Mouse (Mus musculus) CH12.LX (cell line): ENCODE measurements around the gene Hmga2. TPM values are rescaled to one million over a fixed set of nuclear protein-coding genes. Genes with fewer than 3 reads are reported as not detected.
"Not testable (repeated sequence)": the region's sequence is repeated elsewhere in the genome, so short reads cannot be mapped to it uniquely, and the experiment has no call there.

Experiments
- DNase-seq: peaks from one replicate; pipeline ENCODE4 v3.0.0-alpha.2; 2013; ENCODE audit errors: extremely low read depth
- H3K27ac ChIP-seq: 2 replicates; pipeline ENCODE4 v1.5.1; 2012; ENCODE audit warnings: low read depth, mild to moderate bottlenecking, control low read depth, moderate library complexity; ENCODE audit not compliant: insufficient read depth
- H3K27me3 ChIP-seq: replicated peaks from 2 replicates; pipeline ENCODE3; 2012; ENCODE audit warnings: inconsistent platforms
- H3K36me3 ChIP-seq, 2 experiments: replicated peaks in 1 of 2; 2 replicates each; pipeline versions ENCODE3 to v1.6.1; 2012; ENCODE audit warnings: inconsistent platforms in 1 of 2, low read length in 1 of 2, mild to moderate bottlenecking in 1 of 2, mixed read lengths in 1 of 2, moderate library complexity in 1 of 2; ENCODE audit not compliant: control insufficient read depth in 1 of 2, insufficient read depth in 1 of 2
- H3K4me1 ChIP-seq, 2 experiments: 2 replicates each; pipeline ENCODE4 v1.6.1; 2012; ENCODE audit warnings: inconsistent platforms in 1 of 2, moderate library complexity in 1 of 2; ENCODE audit not compliant: insufficient read depth in 2 of 2, control insufficient read depth in 1 of 2
- H3K4me2 ChIP-seq: 2 replicates; pipeline ENCODE4 v1.6.1; 2012; ENCODE audit warnings: low read depth, mild to moderate bottlenecking, control low read depth; ENCODE audit not compliant: poor library complexity, insufficient read depth, severe bottlenecking
- H3K4me3 ChIP-seq, 3 experiments: fragments of 150-350 bp in 1 of 3; sonication (generic) in 1 of 3; replicated peaks in 1 of 3; 2 replicates each; pipeline versions ENCODE3 to v1.5.1; 2011 to 2012; ENCODE audit warnings: low read depth in 2 of 3, low read length in 2 of 3, mild to moderate bottlenecking in 2 of 3, moderate library complexity in 2 of 3, control low read depth in 1 of 3, improper control_type of control experiment in 1 of 3, inconsistent platforms in 1 of 3, mixed read lengths in 1 of 3; ENCODE audit not compliant: poor library complexity in 1 of 3
- H3K79me2 ChIP-seq: replicated peaks from 2 replicates; pipeline ENCODE4 v1.6.1; 2012; ENCODE audit warnings: mild to moderate bottlenecking, moderate library complexity; ENCODE audit not compliant: control insufficient read depth, poor library complexity, insufficient read depth, severe bottlenecking; ENCODE audit errors: extremely low read depth
- H3K9ac ChIP-seq: 2 replicates; pipeline ENCODE4 v1.6.1; 2012; ENCODE audit warnings: low read depth, mild to moderate bottlenecking, control low read depth, moderate library complexity; ENCODE audit not compliant: insufficient read depth
- H3K9me3 ChIP-seq: replicated peaks from 2 replicates; pipeline ENCODE3; 2012; ENCODE audit warnings: low read length, inconsistent platforms, mixed read lengths
- CHD1 ChIP-seq: IDR thresholded peaks from 2 replicates; pipeline ENCODE4 v1.6.1; 2012; ENCODE audit warnings: low read depth, low read length, improper control_type of control experiment, inconsistent platforms
- E2F4 ChIP-seq: IDR thresholded peaks from 2 replicates; pipeline ENCODE4 v1.6.1; 2011; ENCODE audit warnings: low read depth, low read length, improper control_type of control experiment; ENCODE audit not compliant: insufficient replicate concordance
- ELF1 ChIP-seq: IDR thresholded peaks from 2 replicates; pipeline ENCODE4 v1.6.1; 2014; ENCODE audit warnings: low read depth, mild to moderate bottlenecking, inconsistent platforms, low read length, improper control_type of control experiment
- EP300 ChIP-seq: IDR thresholded peaks from 2 replicates; pipeline ENCODE4 v1.6.1; 2011; ENCODE audit warnings: low read length, improper control_type of control experiment
- GABPA ChIP-seq: IDR thresholded peaks from 2 replicates; pipeline ENCODE4 v1.6.1; 2012; ENCODE audit warnings: low read depth, low read length, improper control_type of control experiment, inconsistent platforms; ENCODE audit not compliant: insufficient replicate concordance
- HCFC1 ChIP-seq: IDR thresholded peaks from 2 replicates; pipeline ENCODE4 v1.6.1; 2012; ENCODE audit warnings: low read depth, mild to moderate bottlenecking, inconsistent platforms, low read length, improper control_type of control experiment
- IRF4 ChIP-seq: IDR thresholded peaks from 2 replicates; pipeline ENCODE4 v1.6.1; 2014; ENCODE audit warnings: low read depth, mild to moderate bottlenecking, inconsistent platforms, low read length, improper control_type of control experiment
- KAT2A ChIP-seq: IDR thresholded peaks from 2 replicates; pipeline ENCODE4 v1.6.1; 2012; ENCODE audit warnings: low read length, improper control_type of control experiment, inconsistent platforms; ENCODE audit not compliant: insufficient replicate concordance
- NELFE ChIP-seq: IDR thresholded peaks from 2 replicates; pipeline ENCODE4 v1.6.1; 2011; ENCODE audit warnings: low read depth, low read length, improper control_type of control experiment
- NRF1 ChIP-seq: IDR thresholded peaks from 2 replicates; pipeline ENCODE4 v1.6.1; 2014; ENCODE audit warnings: low read depth, mild to moderate bottlenecking, inconsistent platforms, low read length, improper control_type of control experiment, moderate library complexity
- PAX5 ChIP-seq: IDR thresholded peaks from 2 replicates; pipeline ENCODE4 v1.6.1; 2012; ENCODE audit warnings: low read length, inconsistent platforms, mixed read lengths
- POLR2A ChIP-seq: IDR thresholded peaks from 2 replicates; pipeline ENCODE4 v1.6.1; 2011; ENCODE audit warnings: low read depth, mild to moderate bottlenecking, improper control_type of control experiment, low read length
- RAD21 ChIP-seq: IDR thresholded peaks from 2 replicates; pipeline ENCODE4 v1.6.1; 2011; ENCODE audit warnings: low read depth, mild to moderate bottlenecking, low read length, improper control_type of control experiment, moderate library complexity
- RCOR1 ChIP-seq: conservative IDR thresholded peaks from 2 replicates; pipeline ENCODE4 v1.6.1; 2012; ENCODE audit warnings: low read depth, mild to moderate bottlenecking, inconsistent platforms, low read length, improper control_type of control experiment
- SIN3A ChIP-seq: IDR thresholded peaks from 2 replicates; pipeline ENCODE4 v1.6.1; 2012; ENCODE audit warnings: low read length, improper control_type of control experiment, inconsistent platforms
- SMC3 ChIP-seq: IDR thresholded peaks from 2 replicates; pipeline ENCODE4 v1.6.1; 2011; ENCODE audit warnings: low read depth, low read length, improper control_type of control experiment
- TBP ChIP-seq: conservative IDR thresholded peaks from 2 replicates; pipeline ENCODE4 v1.6.1; 2011; ENCODE audit warnings: low read depth, low read length, improper control_type of control experiment
- UBTF ChIP-seq: IDR thresholded peaks from 2 replicates; pipeline ENCODE4 v1.6.1; 2012; ENCODE audit warnings: low read depth, mild to moderate bottlenecking, inconsistent platforms, low read length, improper control_type of control experiment, moderate library complexity
- ZC3H11A ChIP-seq: IDR thresholded peaks from 2 replicates; pipeline ENCODE4 v1.6.1; 2012; ENCODE audit warnings: low read depth, mild to moderate bottlenecking, inconsistent platforms, low read length, improper control_type of control experiment
- ZKSCAN1 ChIP-seq: IDR thresholded peaks from 2 replicates; pipeline ENCODE4 v1.6.1; 2012; ENCODE audit warnings: low read depth, inconsistent platforms, low read length, improper control_type of control experiment, borderline replicate concordance
- ZNF384 ChIP-seq: IDR thresholded peaks from 2 replicates; pipeline ENCODE4 v1.6.1; 2012; ENCODE audit warnings: low read depth, low read length, improper control_type of control experiment, inconsistent platforms
- dilution Hi-C: fragments of 300-500 bp; cut with MboI; formaldehyde crosslinking; loops from 2 replicates; pipeline ENCODE4 v1.14.3; 2020; ENCODE audit warnings: low sequenced_read_pairs; ENCODE audit not compliant: extremely low pct_unique_long_range_greater_than_20kb, extremely low pct_ligation_motif_present
- in situ Hi-C: fragments of 300-500 bp; cut with MboI; formaldehyde crosslinking; loops from 3 replicates; pipeline ENCODE4 v1.14.3; 2019; ENCODE audit warnings: low sequenced_read_pairs, low pct_ligation_motif_present, low pct_unique_long_range_greater_than_20kb, mixed read lengths
- polyA plus RNA-seq: library from polyadenylated mRNA; unstranded; fragments of >175 nt; gene quantifications from 2 replicates; pipeline ENCODE4 v1.2.1, GENCODE M21; 2012; ENCODE audit warnings: low read depth; ENCODE audit not compliant: insufficient read length
- total RNA-seq, 2 experiments: library from RNA; depleted of rRNA; stranded (reverse); fragments of 300-350 nt in 1 of 2; fragments of >200 nt in 1 of 2; gene quantifications; 2 replicates each; pipeline ENCODE4 v1.2.3; 2012 to 2014

The Hmga2 gene
- total and polyA plus RNA-seq, 3 experiments, result not detected

- dilution Hi-C loops, result no loop called here
- Histone ChIP-seq H3K36me3 (no peaks in the 10 kb centered on the region), H3K9me3 (peaks cover 20% of the 10 kb centered on the region), H3K4me2 (no peak overlapping the region), H3K27ac (no peak overlapping the region), H3K27me3 (no peaks in the 10 kb centered on the region), H3K9ac (no peak overlapping the region), H3K4me1 (no peaks in the 10 kb centered on the region), H3K4me3 (no peak overlapping the region), H3K79me2 (no peaks in the 10 kb centered on the region)
- in situ Hi-C loops, result no loop called here
- TF ChIP-seq POLR2A (no peak), ZKSCAN1 (no peak), E2F4 (no peak), ELF1 (no peak), IRF4 (no peak), CHD1 (no peak), SMC3 (no peak), GABPA (no peak), RAD21 (no peak), SIN3A (no peak), UBTF (no peak), HCFC1 (no peak)
- DNase-seq, result no peak
Measured at GRCm38 (mm10) chr10:120345325-120345724, 130.9 kb downstream of the Hmga2 start.

- no peak overlapping the region for H3K4me2 ChIP-seq
- H3K9ac ChIP-seq, result no peak overlapping the region
- H3K9me3 ChIP-seq, result peaks cover 16% of the 10 kb centered on the region
- no peaks in the 10 kb centered on the region for H3K27me3 ChIP-seq
- no peak for DNase-seq
- in situ Hi-C loops, result no loop called here
- H3K79me2 ChIP-seq, result no peaks in the 10 kb centered on the region
- H3K36me3 ChIP-seq, result no peaks in the 10 kb centered on the region
- TF ChIP-seq NRF1, result no peak
- no peak for TF ChIP-seq ZNF384
- TF ChIP-seq RCOR1, result no peak
- no peak for TF ChIP-seq EP300
- no peak for TF ChIP-seq PAX5
- TF ChIP-seq UBTF, result no peak
- no peak for TF ChIP-seq NELFE
- TF ChIP-seq KAT2A, result no peak
- no peak for TF ChIP-seq TBP
- no peak for TF ChIP-seq ZC3H11A
- TF ChIP-seq, all 38 proteins: peak for 0
- H3K4me1 ChIP-seq, result no peaks in the 10 kb centered on the region
- H3K4me3 ChIP-seq, result no peak overlapping the region
- no peak overlapping the region for H3K27ac ChIP-seq
- dilution Hi-C loops, result no loop called here
Measured at GRCm38 (mm10) chr10:120344558-120345318, 131.5 kb downstream of the Hmga2 start.

GRCm38 (mm10) chr10:120339906-120340305 is 136.4 kb downstream of the Hmga2 start:
- DNase-seq, dilution Hi-C loops, H3K27ac ChIP-seq, H3K9ac ChIP-seq, H3K4me1 ChIP-seq, H3K4me3 ChIP-seq, H3K36me3 ChIP-seq, H3K4me2 ChIP-seq, in situ Hi-C loops, H3K79me2 ChIP-seq, H3K27me3 ChIP-seq: not testable (repeated sequence)
- peaks cover 16% of the 10 kb centered on the region for H3K9me3 ChIP-seq
